Mouse (Mus musculus) neural tube, embryonic 13.5 days (tissue): ENCODE results near the gene Cmtm4. TPM values are rescaled to one million over a fixed set of nuclear protein-coding genes. Genes with fewer than 3 reads are reported as not detected.

Experiments used
- ATAC-seq: fragments of 200-750 bp; cut with Nextera tagmentation; 2 replicates; pipeline ENCODE4 v1.8.0; 2017; ENCODE audit warnings: low read depth, mild to moderate bottlenecking, moderate TSS enrichment, moderate library complexity
- H3K27ac ChIP-seq: fragments of 300-500 bp; sonication (generic); replicated peaks from 2 replicates; pipeline ENCODE4 v1.5.1; 2015; ENCODE audit warnings: moderate library complexity, mild to moderate bottlenecking, inconsistent platforms
- H3K27me3 ChIP-seq: fragments of 300-500 bp; sonication (generic); 2 replicates; pipeline ENCODE4 v1.6.1; 2015; ENCODE audit warnings: mild to moderate bottlenecking, inconsistent platforms
- H3K36me3 ChIP-seq: fragments of 300-500 bp; sonication (generic); 2 replicates; pipeline ENCODE4 v1.6.1; 2015; ENCODE audit warnings: mild to moderate bottlenecking, inconsistent platforms
- H3K4me1 ChIP-seq: fragments of 300-500 bp; sonication (generic); replicated peaks from 2 replicates; pipeline ENCODE4 v1.6.1; 2015; ENCODE audit warnings: inconsistent platforms
- H3K4me2 ChIP-seq: fragments of 300-500 bp; sonication (generic); 2 replicates; pipeline ENCODE4 v1.6.1; 2015; ENCODE audit warnings: inconsistent platforms, mild to moderate bottlenecking, moderate library complexity
- H3K4me3 ChIP-seq: fragments of 300-500 bp; sonication (generic); 2 replicates; pipeline ENCODE4 v1.5.1; 2015; ENCODE audit warnings: mild to moderate bottlenecking, inconsistent platforms
- H3K9ac ChIP-seq: fragments of 300-500 bp; sonication (generic); 2 replicates; pipeline ENCODE4 v1.6.1; 2015; ENCODE audit warnings: moderate library complexity, mild to moderate bottlenecking, inconsistent platforms
- H3K9me3 ChIP-seq: fragments of 300-500 bp; sonication (generic); 2 replicates; pipeline ENCODE4 v1.6.1; 2016; ENCODE audit warnings: inconsistent platforms
- WGBS: fragments of 180-500 bp; shearing (Covaris S2); methylation state at CpG from one replicate; pipeline ENCODE4 v1.1.7; 2015; 5-methylcytosine and 5-hydroxymethylcytosine counted together
- polyA plus RNA-seq: library from polyadenylated mRNA; unstranded; fragments of >200 nt; fragmentation: Nextera tagmentation; extraction: Ambion mirVana; gene quantifications from 2 replicates; pipeline ENCODE4 v1.2.1, GENCODE M21; 2015

The Cmtm4 gene
- polyA plus RNA-seq = 1.6 and 1.9 TPM in 2 replicates

DNA sequence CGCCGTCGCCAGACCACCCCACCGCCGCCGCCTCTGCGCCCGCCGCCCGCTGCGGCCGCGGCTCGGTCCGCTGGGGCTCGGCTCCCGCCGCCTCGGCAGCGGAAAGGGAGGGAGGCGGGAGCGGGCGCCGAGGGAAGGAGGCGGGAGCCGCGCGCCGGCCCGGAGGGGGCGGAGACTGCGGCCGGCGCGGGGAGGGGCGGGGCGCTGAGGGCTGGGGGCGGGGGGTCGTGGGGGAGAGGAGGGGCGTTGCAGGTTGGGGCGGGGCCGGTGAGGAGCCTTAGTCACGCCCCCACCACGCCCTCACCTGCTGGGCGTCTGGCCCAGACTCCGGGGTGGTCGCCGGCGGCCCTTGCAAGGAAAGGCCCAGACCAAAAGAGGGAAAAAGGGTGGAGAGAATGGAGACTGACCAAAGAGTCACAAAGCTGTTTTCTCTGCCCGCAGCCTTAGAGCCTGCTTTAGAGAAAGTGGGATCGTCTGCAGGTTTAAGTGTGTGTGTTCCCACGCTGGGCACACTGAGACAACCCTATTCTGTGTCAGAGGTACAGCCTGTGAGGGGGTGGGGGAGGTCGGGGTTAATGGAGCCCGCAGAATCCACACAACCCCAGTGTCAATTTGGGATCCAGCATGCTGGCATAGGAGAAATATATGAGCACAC is at the start of gene Cmtm4:
Gene Cmtm4 (minus strand): TSS at position 105 of the 655 bp plus-strand sequence.
- H3K4me3 ChIP-seq = peak within 1 kb of the TSS; percentile 85
- H3K4me1 ChIP-seq = peaks cover 23% of the 10 kb centered on the region
- H3K36me3 ChIP-seq = no peaks in the 10 kb centered on the region
- H3K9ac ChIP-seq = peak within 1 kb of the TSS; percentile 89
- WGBS = 1% methylated on average over 38 of the region's 54 CpGs
- peak within 1 kb of the TSS; percentile 79 for H3K27ac ChIP-seq
- H3K27me3 ChIP-seq = no peaks in the 10 kb centered on the region
- peaks cover 6% of the 10 kb centered on the region; the same call in 1 of the 2 replicates for H3K9me3 ChIP-seq
- peak within 1 kb of the TSS; percentile 95 for H3K4me2 ChIP-seq
- peak; percentile 80 for ATAC-seq

DNA sequence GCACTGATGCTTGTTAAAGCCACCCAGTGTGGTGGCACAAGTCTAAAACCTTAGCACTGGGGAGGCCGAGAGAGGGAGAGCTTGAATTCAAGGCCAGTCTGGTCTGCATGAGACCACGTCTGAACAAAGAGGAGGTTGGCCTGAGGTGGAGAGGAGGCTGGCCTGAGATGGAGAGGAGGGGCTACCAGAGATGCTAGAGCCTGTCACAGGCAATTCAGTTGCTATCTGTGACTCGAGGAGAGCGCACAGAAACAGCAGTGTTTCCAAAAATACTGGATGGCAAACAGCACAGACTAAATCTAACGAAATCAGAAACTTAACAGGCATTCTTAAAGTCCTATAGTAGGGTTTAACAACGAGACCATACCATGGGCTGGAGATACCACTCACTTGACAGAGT is 49.6 kb upstream of the Cmtm4 start:
- Histone ChIP-seq H3K4me1 (peaks cover 18% of the 10 kb centered on the region), H3K4me3 (no peak overlapping the region), H3K36me3 (peaks cover 5% of the 10 kb centered on the region), H3K9me3 (no peaks in the 10 kb centered on the region), H3K27ac (no peak overlapping the region), H3K27me3 (no peaks in the 10 kb centered on the region), H3K4me2 (no peak overlapping the region), H3K9ac (no peak overlapping the region)
- ATAC-seq = no peak
- 61% methylated on average over 6 of the region's 6 CpGs for WGBS

DNA sequence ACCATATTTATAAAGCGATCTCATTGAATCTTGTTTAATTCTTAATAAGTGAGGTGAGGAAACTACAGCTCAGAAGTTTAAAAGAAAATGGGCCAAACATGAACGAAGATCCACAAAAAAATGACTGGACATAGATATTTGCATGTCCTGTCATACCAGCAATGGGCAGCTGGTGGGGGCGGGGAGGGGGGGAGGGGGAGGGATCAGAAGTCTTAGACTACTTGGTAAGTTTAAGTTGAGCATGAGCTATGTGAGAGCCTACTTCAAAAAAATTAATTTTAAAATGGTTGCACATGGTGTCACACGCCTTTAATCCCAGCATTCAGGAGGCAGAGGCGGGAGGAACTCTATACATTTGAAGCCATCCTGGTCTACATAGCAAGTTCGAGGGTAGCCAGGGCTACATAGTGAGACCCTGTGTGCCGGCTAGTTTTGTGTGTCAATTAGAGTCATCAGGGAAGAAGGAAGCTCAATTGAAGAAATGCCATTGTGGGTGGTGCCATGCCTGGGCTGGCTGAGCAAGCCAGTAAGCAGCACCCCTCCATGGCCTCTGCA is 47.6 kb upstream of the Cmtm4 start:
- Histone ChIP-seq H3K4me2 (peak overlapping the region; percentile 96), H3K27me3 (no peaks in the 10 kb centered on the region), H3K4me1 (peaks cover 20% of the 10 kb centered on the region), H3K36me3 (peaks cover 25% of the 10 kb centered on the region), H3K9ac (peak overlapping the region; percentile 98; the same call in 1 of the 2 replicates), H3K9me3 (no peaks in the 10 kb centered on the region), H3K27ac (no peak overlapping the region), H3K4me3 (peak overlapping the region; percentile 99)
- ATAC-seq = peak; percentile 40
- 63% methylated on average over 7 of the region's 7 CpGs for WGBS

DNA sequence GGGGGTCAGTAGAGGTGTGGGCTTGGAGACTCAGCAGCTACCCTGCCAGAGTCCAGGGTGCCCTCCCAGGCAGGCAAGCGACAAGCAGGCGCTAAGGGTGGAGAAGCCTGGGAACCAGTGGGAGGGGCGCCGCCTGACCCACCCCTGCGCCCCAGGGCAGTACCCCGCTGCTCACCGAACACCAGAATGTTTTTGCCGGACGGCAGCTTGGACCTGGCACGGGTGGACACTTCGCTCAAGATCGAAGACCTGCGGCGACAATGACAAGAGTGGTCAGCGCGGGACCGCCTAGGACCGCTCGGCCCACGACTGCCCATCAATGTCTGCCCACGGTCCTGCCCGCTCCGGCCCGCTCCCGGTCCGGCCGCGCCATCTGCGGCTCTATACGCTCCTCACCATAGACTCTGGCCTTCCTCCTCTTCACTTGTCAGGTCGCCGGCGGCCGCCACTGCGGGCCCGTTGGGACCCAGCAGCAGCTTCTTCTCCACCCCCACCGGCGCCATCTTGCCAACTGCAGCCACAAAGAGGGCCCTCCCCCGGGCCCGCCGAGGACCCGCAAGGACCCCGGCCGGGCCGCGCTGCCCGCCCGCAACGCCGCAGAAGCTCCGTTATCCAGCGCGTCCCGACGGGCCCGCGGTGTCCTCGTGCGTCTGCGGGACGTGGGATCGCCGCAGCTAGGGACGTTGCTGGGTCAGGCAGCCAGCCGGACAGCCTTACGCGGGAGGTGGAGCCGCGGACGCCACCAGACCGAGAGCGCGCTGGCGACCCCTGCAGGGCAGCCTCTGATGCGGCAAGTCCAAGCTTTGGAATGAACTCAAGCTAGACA is 46.9 kb upstream of the Cmtm4 start, which contains the start of gene Dync1li2:
Gene Dync1li2 (minus strand): TSS at position 749 of the 826 bp plus-strand sequence.
- no peaks in the 10 kb centered on the region for H3K9me3 ChIP-seq
- H3K4me2 ChIP-seq = peak within 1 kb of the TSS; percentile 96
- WGBS = under 1% methylated on average over 75 of the region's 75 CpGs
- peak within 1 kb of the TSS; percentile 99 for H3K4me3 ChIP-seq
- H3K4me1 ChIP-seq = peaks cover 20% of the 10 kb centered on the region
- peaks cover 30% of the 10 kb centered on the region for H3K36me3 ChIP-seq
- ATAC-seq = peak; percentile 87
- peak within 1 kb of the TSS; percentile 98 for H3K9ac ChIP-seq
- H3K27ac ChIP-seq = peak within 1 kb of the TSS; percentile 91
- H3K27me3 ChIP-seq = no peaks in the 10 kb centered on the region

DNA sequence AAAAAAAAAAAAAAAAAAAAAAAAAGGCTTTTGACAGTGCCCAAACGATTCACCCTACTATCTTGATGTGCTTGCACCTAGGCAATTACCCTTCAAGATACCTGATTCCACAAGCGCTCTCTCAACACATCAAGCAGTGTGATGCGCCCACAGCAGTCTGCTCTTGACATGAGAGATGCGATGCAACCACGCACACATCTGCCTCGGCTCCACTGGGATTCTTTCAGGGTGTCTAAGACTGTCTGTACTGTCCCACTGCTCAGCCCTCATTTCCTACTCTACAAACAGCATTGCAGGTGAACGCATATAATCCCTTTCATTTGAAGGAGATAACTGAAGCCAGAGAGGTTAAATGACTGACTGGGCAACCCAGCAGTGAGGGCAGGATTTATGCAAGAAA is 46.0 kb upstream of the Cmtm4 start:
- 57% methylated on average over 7 of the region's 7 CpGs for WGBS
- Histone ChIP-seq H3K9ac (peak overlapping the region; percentile 98), H3K27ac (0 out of 2 replicates have a peak overlapping the region, but pooled peaks have one; percentile 91), H3K36me3 (peaks cover 39% of the 10 kb centered on the region), H3K27me3 (no peaks in the 10 kb centered on the region), H3K4me3 (peak overlapping the region; percentile 99), H3K9me3 (no peaks in the 10 kb centered on the region), H3K4me1 (peaks cover 24% of the 10 kb centered on the region), H3K4me2 (peak overlapping the region; percentile 96)
- peak; percentile 30; the same call in 1 of the 2 replicates for ATAC-seq

DNA sequence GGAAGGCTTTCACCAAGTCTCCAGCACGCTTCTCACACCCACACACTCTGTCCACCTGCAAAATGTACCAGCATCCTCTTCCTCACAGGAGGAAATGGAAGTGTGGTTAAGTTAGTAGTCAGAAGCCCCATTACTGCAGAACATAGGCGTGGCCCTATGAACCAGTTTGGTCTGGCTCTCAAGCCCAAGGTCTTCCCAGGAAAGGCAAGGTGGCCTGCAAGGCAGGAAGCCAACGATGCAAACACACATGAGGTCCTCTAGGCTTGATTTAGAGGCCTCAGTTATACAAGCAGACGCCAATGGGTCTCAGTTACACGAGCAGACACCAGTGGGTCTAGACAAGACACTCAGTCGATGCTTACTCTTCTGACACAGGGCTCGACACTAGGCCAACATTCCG is 43.9 kb upstream of the Cmtm4 start:
- Histone ChIP-seq H3K4me1 (peaks cover 46% of the 10 kb centered on the region), H3K27ac (no peak overlapping the region), H3K4me3 (no peak overlapping the region), H3K4me2 (no peak overlapping the region), H3K36me3 (peaks cover 59% of the 10 kb centered on the region), H3K27me3 (no peaks in the 10 kb centered on the region), H3K9me3 (no peaks in the 10 kb centered on the region), H3K9ac (no peak overlapping the region)
- WGBS = 95% methylated on average over 8 of the region's 8 CpGs
- no peak for ATAC-seq

DNA sequence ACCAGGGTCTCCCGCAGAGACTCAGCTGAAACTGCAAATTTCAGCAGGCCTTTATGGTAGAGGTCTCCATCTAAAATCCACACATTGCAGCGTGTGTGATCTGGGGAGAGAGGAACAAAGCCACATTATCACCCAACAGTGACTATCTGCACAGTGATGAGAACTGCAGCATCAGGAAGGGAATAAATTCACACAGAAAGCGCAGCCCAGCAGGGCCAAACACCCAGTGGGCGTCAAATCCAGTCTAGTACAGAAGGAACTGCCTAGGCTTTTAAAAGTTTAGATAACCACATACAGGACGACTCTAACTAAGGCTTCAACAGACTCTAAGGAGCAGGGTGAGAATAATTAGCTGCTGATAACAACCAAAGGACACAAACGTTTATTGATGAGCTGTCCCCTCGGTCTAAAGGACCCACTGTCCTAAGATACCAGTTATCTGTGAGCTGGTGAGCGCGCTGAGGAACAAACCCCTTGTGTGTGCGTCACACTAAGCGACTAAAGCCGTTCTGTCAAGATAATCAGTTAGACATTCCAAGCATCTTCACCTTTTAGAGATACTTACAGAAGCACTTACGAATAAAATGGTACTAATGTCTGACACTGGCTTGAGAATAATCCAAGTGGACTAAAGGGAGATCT is 42.0 kb upstream of the Cmtm4 start:
- no peaks in the 10 kb centered on the region for H3K27me3 ChIP-seq
- H3K27ac ChIP-seq = no peak overlapping the region
- no peak overlapping the region for H3K4me3 ChIP-seq
- peaks cover 48% of the 10 kb centered on the region for H3K4me1 ChIP-seq
- no peaks in the 10 kb centered on the region for H3K9me3 ChIP-seq
- ATAC-seq = no peak
- no peak overlapping the region for H3K4me2 ChIP-seq
- 96% methylated on average over 13 of the region's 13 CpGs for WGBS
- no peak overlapping the region for H3K9ac ChIP-seq
- H3K36me3 ChIP-seq = peaks cover 77% of the 10 kb centered on the region

DNA sequence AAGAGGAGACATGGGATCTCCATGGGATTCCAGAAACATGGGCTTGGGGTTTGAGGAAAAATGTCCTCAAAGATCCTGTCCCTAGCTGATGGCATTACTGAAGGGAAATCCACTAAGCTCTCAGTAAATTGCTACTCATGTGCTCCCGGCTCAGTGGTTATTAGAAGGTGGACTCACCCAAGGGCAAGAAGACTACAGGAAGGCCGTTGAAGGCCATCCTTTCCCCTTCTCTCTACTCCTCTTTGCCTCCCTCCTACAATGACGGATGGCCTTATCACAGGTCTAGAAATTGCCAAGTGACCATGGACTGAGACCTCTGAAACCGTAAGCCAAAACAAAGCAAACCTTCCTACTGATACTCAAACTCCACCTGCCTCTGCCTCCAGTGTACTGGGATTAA is 41.0 kb upstream of the Cmtm4 start:
- no peaks in the 10 kb centered on the region for H3K9me3 ChIP-seq
- H3K4me2 ChIP-seq = no peak overlapping the region
- peaks cover 43% of the 10 kb centered on the region for H3K4me1 ChIP-seq
- H3K27me3 ChIP-seq = no peaks in the 10 kb centered on the region
- ATAC-seq = no peak
- no peak overlapping the region for H3K4me3 ChIP-seq
- 0 out of 2 replicates have a peak overlapping the region, but pooled peaks have one; percentile 22 for H3K9ac ChIP-seq
- H3K27ac ChIP-seq = peak overlapping the region; percentile 76
- peaks cover 87% of the 10 kb centered on the region for H3K36me3 ChIP-seq
- 89% methylated on average over 4 of the region's 4 CpGs for WGBS

DNA sequence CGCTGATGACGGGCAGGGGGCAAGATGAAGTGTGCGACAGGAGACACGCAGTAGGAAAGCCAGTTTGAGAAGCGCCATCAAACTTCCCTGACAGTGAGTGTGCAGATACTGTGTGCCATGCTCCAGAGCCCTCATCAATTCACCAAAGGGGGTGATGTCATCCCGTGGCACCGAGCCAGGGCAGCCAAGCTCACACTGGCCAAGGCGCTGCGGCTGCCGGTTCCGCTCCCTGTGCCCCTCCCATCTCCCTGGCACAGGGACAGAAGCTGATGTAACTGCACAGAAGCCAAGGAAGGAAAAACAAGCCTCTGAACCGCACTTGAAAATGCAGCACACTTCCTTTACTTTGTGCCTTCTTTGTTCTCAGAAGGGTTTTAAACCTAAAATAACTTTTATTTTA is 40.4 kb upstream of the Cmtm4 start:
- Histone ChIP-seq H3K27me3 (no peaks in the 10 kb centered on the region), H3K27ac (peak overlapping the region; percentile 76), H3K4me1 (peaks cover 37% of the 10 kb centered on the region), H3K36me3 (peaks cover 93% of the 10 kb centered on the region), H3K4me2 (peak overlapping the region; percentile 26), H3K4me3 (no peak overlapping the region), H3K9ac (peak overlapping the region; percentile 22; the same call in 1 of the 2 replicates), H3K9me3 (no peaks in the 10 kb centered on the region)
- WGBS = 39% methylated on average over 12 of the region's 12 CpGs
- ATAC-seq = peak; percentile 96

DNA sequence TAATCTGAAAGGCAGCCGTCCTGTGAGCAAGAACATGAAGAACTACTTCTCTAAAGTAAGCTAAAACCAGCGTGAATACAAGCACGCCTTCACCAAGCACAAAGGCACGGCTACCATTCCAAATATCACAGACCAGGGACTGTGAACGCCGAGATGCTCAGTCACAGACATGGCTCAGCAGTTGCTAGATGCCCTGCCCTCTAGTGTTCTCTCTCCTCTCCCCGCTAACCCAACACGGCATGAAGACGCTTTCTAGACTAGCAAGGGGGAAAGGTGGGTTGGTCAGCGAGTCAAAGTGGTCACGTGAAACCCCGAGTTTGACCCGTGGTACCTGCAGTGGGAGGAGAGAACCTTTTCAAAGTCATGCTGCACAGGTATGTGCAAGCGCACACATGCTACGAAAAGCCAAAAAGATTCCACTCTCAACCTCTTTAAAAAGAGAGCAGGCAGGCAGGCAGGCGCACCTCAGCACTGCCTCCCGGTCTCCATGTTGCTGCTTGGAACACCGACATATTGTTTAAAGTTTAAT is 39.3 kb upstream of the Cmtm4 start:
- Histone ChIP-seq H3K27me3 (no peaks in the 10 kb centered on the region), H3K4me2 (no peak overlapping the region), H3K36me3 (peaks cover 96% of the 10 kb centered on the region), H3K4me3 (no peak overlapping the region), H3K27ac (no peak overlapping the region), H3K4me1 (peaks cover 27% of the 10 kb centered on the region), H3K9me3 (no peaks in the 10 kb centered on the region), H3K9ac (no peak overlapping the region)
- ATAC-seq = no peak
- 89% methylated on average over 18 of the region's 18 CpGs for WGBS

DNA sequence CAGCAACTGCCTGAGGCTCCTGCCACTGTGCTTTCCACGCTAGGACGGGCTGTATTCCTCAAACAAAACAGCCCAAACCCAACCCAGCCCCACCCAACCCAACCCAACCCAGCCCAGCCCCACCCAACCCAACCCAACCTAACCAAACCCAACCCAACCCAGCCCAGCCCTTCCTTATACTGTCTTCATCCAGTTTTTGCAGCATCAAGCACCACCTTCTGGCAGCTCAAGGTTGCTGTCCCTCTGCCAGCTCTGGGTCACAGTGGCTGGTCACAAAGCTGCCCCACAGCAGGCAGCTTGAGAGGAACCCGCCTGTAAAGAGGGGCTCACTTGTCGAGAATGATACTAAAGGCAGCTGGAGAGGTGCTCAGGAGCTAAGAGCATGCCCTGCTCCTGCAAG is 38.7 kb upstream of the Cmtm4 start:
- Histone ChIP-seq H3K4me2 (no peak overlapping the region), H3K9me3 (no peaks in the 10 kb centered on the region), H3K36me3 (peaks cover 96% of the 10 kb centered on the region), H3K9ac (no peak overlapping the region), H3K4me1 (peaks cover 27% of the 10 kb centered on the region), H3K27ac (no peak overlapping the region), H3K27me3 (no peaks in the 10 kb centered on the region), H3K4me3 (no peak overlapping the region)
- 81% methylated on average over 4 of the region's 4 CpGs for WGBS
- ATAC-seq = no peak
